Mouse (Mus musculus) left cerebral cortex, postnatal 10 days (tissue): Measurements from ENCODE around the gene Nrsn2. TPM values are rescaled to one million over a fixed set of nuclear protein-coding genes. Genes with fewer than 3 reads are reported as not detected.
A peak's percentile ranks its signal among the peaks of the same experiment; 100 is the strongest.
"Not testable (repeated sequence)": the region's sequence is repeated elsewhere in the genome, so short reads cannot be mapped to it uniquely, and the experiment has no call there.

Experiments used
- DNase-seq, 2 experiments: peaks; one replicate each; pipeline ENCODE4 v3.0.0; 2021 to 2022; ENCODE audit warnings: low spot score in 2 of 2, mixed read lengths in 1 of 2; ENCODE audit errors: extremely low spot score in 1 of 2
- intact Hi-C: fragments of 180-260 bp; cut with DNase I; formaldehyde crosslinking; loops from one replicate; pipeline ENCODE4 v1.15.1; 2025
- total RNA-seq, 2 experiments: library from RNA; stranded (reverse); gene quantifications; 2 replicates each; pipeline ENCODE4 v1.2.3; 2021

Gene Nrsn2
- total RNA-seq, 2 experiments from 2014 or later: 37.5 to 53.4 TPM

- intact Hi-C loops: loop anchor here (10.0 kb wide), 1 partner anchor 149 kb away; the partner anchor contains the start of gene Defb29
- peak in 1 of 2 experiments; percentile 41 for DNase-seq
Measured at GRCm38 (mm10) chr2:152395271-152395920, 19.0 kb upstream of the Nrsn2 start.

- intact Hi-C loops: loop anchor here (2.0 to 10.0 kb wide), 2 partner anchors 43 to 151 kb away; partner anchors contain the start of gene Defb29
- DNase-seq: no peak
Measured at GRCm38 (mm10) chr2:152393225-152394017, 17.0 kb upstream of the Nrsn2 start.

GRCm38 (mm10) chr2:152392786-152393185, 16.3 kb upstream of the Nrsn2 start:
- intact Hi-C loops: loop anchor here (2.0 to 10.0 kb wide), 2 partner anchors 44 to 152 kb away; partner anchors contain the start of gene Defb29
- DNase-seq: peak in 1 of 2 experiments; percentile 43

GRCm38 (mm10) chr2:152384191-152384590, 7.8 kb upstream of the Nrsn2 start:
- DNase-seq: no peak
- intact Hi-C loops: no loop called here

GRCm38 (mm10) chr2:152375652-152376344, 640 bp downstream of the Nrsn2 start:
- peak in 1 of 2 experiments; percentile 59 for DNase-seq
- intact Hi-C loops: no loop called here

- no peak for DNase-seq
Measured at GRCm38 (mm10) chr2:152373547-152373946, 2.9 kb downstream of the Nrsn2 start.

GRCm38 (mm10) chr2:152372661-152373060, 3.8 kb downstream of the Nrsn2 start:
- intact Hi-C loops: no loop called here
- no peak for DNase-seq

More at GRCm38 (mm10) chr2:152373547-152373946, 2.9 kb downstream of the Nrsn2 start:
- intact Hi-C loops: no loop called here

- no peak for DNase-seq
- intact Hi-C loops: no loop called here
Measured at GRCm38 (mm10) chr2:152372104-152372503, 4.3 kb downstream of the Nrsn2 start.

GRCm38 (mm10) chr2:152368532-152369140, 7.8 kb downstream of the Nrsn2 start:
- intact Hi-C loops: loop anchor here (10.0 kb wide), 1 partner anchor 274 kb away; no protein-coding TSS in a partner anchor
- DNase-seq: peak in 1 of 2 experiments; percentile 62

- intact Hi-C loops: loop anchor here (10.0 kb wide), 1 partner anchor 273 kb away; no protein-coding TSS in a partner anchor
- no peak for DNase-seq
Measured at GRCm38 (mm10) chr2:152367917-152368316, 8.5 kb downstream of the Nrsn2 start.

- intact Hi-C loops: loop anchor here (10.0 kb wide), 1 partner anchor 269 kb away; no protein-coding TSS in a partner anchor
Measured at GRCm38 (mm10) chr2:152363245-152364147, 12.9 kb downstream of the Nrsn2 start.

GRCm38 (mm10) chr2:152361193-152361592, 15.2 kb downstream of the Nrsn2 start:
- no peak for DNase-seq
- intact Hi-C loops: loop anchor here (10.0 kb wide), 1 partner anchor 266 kb away; no protein-coding TSS in a partner anchor

More at GRCm38 (mm10) chr2:152363245-152364147, 12.9 kb downstream of the Nrsn2 start:
- peak; percentile 64 to 84 for DNase-seq

GRCm38 (mm10) chr2:152360271-152360775, 16.1 kb downstream of the Nrsn2 start:
- intact Hi-C loops: loop anchor here (10.0 kb wide), 1 partner anchor 266 kb away; no protein-coding TSS in a partner anchor
- peak in 1 of 2 experiments; percentile 81 for DNase-seq

GRCm38 (mm10) chr2:152359616-152360015, 16.8 kb downstream of the Nrsn2 start:
- DNase-seq: no peak
- intact Hi-C loops: loop anchor here (10.0 kb wide), 1 partner anchor 265 kb away; no protein-coding TSS in a partner anchor

- DNase-seq, intact Hi-C loops: not testable (repeated sequence)
Measured at GRCm38 (mm10) chr2:152358977-152359376, 17.5 kb downstream of the Nrsn2 start.

- intact Hi-C loops: no loop called here
- DNase-seq: no peak
Measured at GRCm38 (mm10) chr2:152357254-152357653, 19.2 kb downstream of the Nrsn2 start.
